Mouse (Mus musculus) E14TG2a.4 (cell line): ENCODE results near the gene Klhl23.

Experiments used
- H3K27me3 ChIP-seq: 2 replicates; pipeline ENCODE4 v1.6.1; 2014; ENCODE audit warnings: low read length, control low read depth; ENCODE audit not compliant: insufficient read depth
- H3K36me3 ChIP-seq: 2 replicates; pipeline ENCODE4 v1.6.1; 2014; ENCODE audit warnings: low read length, control low read depth; ENCODE audit not compliant: insufficient read depth
- H3K4me1 ChIP-seq: replicated peaks from 2 replicates; pipeline ENCODE4 v1.6.1; 2014; ENCODE audit warnings: low read depth, low read length, control low read depth
- H3K4me3 ChIP-seq: replicated peaks from 2 replicates; pipeline ENCODE4 v1.5.1; 2014; ENCODE audit warnings: mild to moderate bottlenecking, low read length
- H3K9me3 ChIP-seq: 2 replicates; pipeline ENCODE4 v1.6.1; 2014; ENCODE audit warnings: low read length, control low read depth
- CTCF ChIP-seq: conservative IDR thresholded peaks from 2 replicates; pipeline ENCODE4 v1.5.1; 2014; ENCODE audit warnings: low read length
- NANOG ChIP-seq: IDR thresholded peaks from 2 replicates; pipeline ENCODE4 v1.6.1; 2014; ENCODE audit warnings: borderline replicate concordance, low read length, mixed read lengths
- POU5F1 ChIP-seq: IDR thresholded peaks from 2 replicates; pipeline ENCODE4 v1.6.1; 2014; ENCODE audit warnings: low read length, borderline replicate concordance

The Klhl23 gene

DNA sequence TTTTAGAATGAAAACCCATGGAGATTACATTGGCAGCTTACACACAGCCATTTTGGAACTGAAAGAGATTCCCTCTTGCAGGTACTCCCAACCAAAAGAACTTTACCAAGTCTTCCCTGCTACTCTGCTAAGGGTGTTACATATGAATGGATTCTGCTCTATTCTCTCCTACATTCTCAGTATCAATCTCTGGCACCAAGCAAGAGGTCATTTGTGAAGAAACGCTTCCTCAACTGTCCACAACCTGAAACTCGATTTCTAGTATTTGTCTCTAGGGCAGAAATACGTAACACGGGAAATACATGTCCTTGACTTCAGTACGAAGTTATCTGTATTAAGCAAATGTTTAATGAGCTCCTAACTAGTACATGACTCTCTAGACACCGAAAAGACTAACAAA is 62.8 kb downstream of the Klhl23 start:
- H3K9me3 ChIP-seq, result no peaks in the 10 kb centered on the region
- TF ChIP-seq NANOG (no peak), POU5F1 (no peak), CTCF (no peak)
- H3K27me3 ChIP-seq, result no peaks in the 10 kb centered on the region
- H3K4me1 ChIP-seq, result peaks cover 24% of the 10 kb centered on the region
- peaks cover 18% of the 10 kb centered on the region for H3K36me3 ChIP-seq
- peak overlapping the region; percentile 90 for H3K4me3 ChIP-seq

DNA sequence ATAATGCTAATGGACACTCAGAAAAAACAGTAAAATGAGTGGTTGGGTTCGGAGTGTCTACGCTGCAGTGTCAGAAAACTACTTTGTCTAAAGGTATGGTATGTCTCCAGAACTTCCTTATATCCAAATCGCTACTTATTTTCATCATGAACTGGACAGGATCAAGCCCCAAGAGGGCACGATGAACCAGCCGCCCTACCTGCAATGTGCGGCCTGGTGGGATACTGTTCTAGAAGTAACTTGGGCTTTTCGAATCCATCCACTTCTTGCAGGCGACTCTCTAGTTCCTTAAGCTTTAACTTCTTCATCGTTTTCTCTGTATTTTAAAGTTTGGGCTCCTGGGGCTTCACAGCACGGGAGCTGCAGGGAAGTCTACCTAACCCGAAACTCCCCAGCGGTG is 63.3 kb downstream of the Klhl23 start:
- Histone ChIP-seq H3K4me1 (peaks cover 29% of the 10 kb centered on the region), H3K27me3 (no peaks in the 10 kb centered on the region), H3K9me3 (no peaks in the 10 kb centered on the region), H3K36me3 (peaks cover 14% of the 10 kb centered on the region), H3K4me3 (peak overlapping the region; percentile 90)
- TF ChIP-seq CTCF, result no peak
- no peak for TF ChIP-seq NANOG
- no peak for TF ChIP-seq POU5F1

DNA sequence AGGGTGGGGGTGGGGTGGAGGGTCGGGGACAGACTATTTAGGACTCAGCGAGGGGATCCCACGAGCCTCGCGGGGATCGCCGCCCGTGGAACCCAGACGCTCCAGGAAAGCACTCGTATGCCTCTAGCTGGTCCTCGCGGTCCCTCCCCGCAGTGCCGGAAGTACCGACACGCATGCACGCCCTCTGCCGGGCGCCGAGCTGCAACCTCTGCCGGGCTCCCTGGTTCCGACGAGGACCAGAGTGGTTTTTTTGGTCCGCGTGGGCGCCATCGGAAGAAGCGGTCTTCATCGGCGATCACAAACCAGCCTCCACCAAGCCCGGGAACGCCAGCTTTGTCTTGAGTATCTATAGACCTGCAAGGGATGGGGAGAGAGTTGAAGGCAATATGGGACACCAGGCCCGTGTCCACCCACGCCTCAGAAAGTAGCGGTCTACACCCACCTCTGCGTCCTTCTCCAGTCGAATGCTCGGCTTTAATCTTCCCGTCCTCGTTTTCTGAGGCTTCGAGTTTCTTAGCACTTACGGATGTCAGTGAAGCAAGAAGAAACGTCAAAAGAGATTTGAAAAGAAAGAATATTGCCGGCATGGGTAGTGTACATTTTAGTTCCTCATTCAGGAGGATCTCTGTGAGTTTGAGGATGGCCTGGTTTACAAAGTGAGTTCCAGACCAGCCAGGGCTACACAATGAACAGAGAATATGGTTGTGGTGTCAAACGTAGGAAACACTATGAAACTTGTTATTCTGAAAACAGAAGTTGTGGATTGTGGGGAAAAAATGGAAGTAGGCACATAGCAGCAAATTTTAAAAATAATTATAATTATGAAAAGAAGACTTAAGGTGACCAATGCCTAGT is 63.9 kb downstream of the Klhl23 start, which contains the start of gene Mettl5:
Gene Mettl5 (minus strand): TSS at position 165 of the 855 bp plus-strand sequence.
- H3K27me3 ChIP-seq, result no peaks in the 10 kb centered on the region
- H3K4me1 ChIP-seq, result peaks cover 34% of the 10 kb centered on the region
- H3K4me3 ChIP-seq, result peak within 1 kb of the TSS; percentile 90
- H3K36me3 ChIP-seq, result 0 out of 2 replicates have a peak, but pooled peaks cover 11% of the 10 kb centered on the region
- no peaks in the 10 kb centered on the region for H3K9me3 ChIP-seq
- TF ChIP-seq NANOG (no peak), CTCF (0 out of 2 replicates have a peak, but pooled peaks have one; percentile 10), POU5F1 (no peak)
